Mouse (Mus musculus): ENCODE measurements around the gene Tfr2. TPM values are rescaled to one million over a fixed set of nuclear protein-coding genes. Genes with fewer than 3 reads are reported as not detected.

Gene Tfr2
- polyA plus RNA-seq, 1 experiment, result 5.4 TPM

DNA sequence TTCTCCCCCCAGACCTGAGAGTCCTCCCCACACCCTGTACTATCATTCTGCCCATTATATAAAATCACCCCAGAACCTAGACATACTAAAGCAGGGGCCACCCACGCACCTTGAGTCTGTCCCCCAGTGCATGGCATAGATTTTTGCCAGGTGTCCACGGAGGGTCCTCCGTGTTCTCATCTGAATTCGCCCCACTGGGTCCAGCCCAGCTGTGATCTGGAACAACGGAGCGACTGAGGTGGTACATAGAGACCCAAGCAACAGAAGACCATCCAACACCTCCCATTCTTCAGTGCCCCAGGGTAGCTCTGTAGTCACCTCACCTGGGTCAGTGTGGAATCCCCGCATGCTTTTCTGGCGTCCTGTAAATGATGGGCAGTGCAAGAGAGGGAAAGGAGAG, 39.6 kb upstream of the Tfr2 start:
- Histone ChIP-seq H3K4me3 (ENCODE audit: low read depth, low read length) (0 out of 2 replicates have a peak overlapping the region, but pooled peaks have one; percentile 8), H3K4me1 (ENCODE audit: control insufficient read depth, insufficient read depth, low read length) (peaks cover 5% of the 10 kb centered on the region), H3K9me3 (replicated peaks; ENCODE audit: control insufficient read depth, insufficient read depth, low read length, poor library complexity, severe bottlenecking) (no peaks in the 10 kb centered on the region), H3K36me3 (ENCODE audit: control insufficient read depth, insufficient read depth, low read length, poor library complexity, severe bottlenecking) (peaks cover 17% of the 10 kb centered on the region), H3K27ac (ENCODE audit: insufficient read depth, low read length) (no peak overlapping the region), H3K9ac (ENCODE audit: low read depth, poor library complexity, severe bottlenecking) (no peak overlapping the region), H3K27me3 (ENCODE audit: control insufficient read depth, insufficient read depth, low read length, poor library complexity, severe bottlenecking) (no peaks in the 10 kb centered on the region)
- no peak for TF ChIP-seq EP300 (IDR thresholded peaks at IDR 0.05; ENCODE audit: insufficient read depth, low read depth, low read length)
- TF ChIP-seq CTCF (IDR thresholded peaks at IDR 0.05; ENCODE audit: low read depth, low read length), result no peak
- no peak for TF ChIP-seq POLR2A (IDR thresholded peaks at IDR 0.05; ENCODE audit: insufficient read depth, low read length)

DNA sequence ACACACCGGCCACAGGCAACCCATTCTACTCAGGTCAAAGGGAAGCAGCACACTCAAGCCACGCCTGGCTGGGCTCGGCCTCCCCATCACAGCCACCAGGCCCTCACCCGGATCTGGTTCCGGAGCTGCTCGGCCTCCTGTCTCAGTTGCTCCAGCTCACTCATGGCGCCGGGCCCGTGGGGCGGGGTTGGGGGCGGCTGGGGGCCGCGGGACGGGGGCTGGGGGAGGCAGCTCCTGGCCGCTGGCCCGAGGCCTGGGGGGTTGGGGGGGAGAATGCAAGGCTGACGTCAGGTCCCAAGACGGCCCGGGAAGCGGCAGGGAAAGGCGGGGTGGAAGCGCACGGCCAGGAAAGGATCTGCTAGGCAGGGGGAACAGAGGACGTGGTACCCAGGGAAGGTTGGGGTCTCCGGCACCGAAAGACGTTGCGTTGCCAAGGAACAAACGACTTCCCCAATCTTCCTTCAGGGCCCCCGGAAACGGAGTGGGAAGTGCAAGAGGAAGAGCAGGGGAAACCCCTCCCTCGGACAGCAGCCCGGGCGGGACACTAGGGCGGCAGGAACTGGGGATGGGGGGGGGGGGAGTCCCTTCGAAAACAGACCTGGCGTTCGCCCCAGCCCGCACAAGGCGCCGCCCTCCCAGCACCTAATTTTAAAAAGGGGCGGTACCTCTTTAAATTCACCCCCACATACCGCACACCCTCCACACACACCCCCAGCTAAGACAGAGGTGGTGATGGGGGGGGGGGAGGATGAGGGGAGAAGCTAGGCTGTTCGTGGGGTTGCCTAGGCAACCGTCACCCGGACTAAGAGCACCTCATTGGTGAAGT, 38.8 kb upstream of the Tfr2 start:
- no peak overlapping the region for H3K27ac ChIP-seq (ENCODE audit: insufficient read depth, low read length)
- H3K36me3 ChIP-seq (ENCODE audit: control insufficient read depth, insufficient read depth, low read length, poor library complexity, severe bottlenecking), result peaks cover 10% of the 10 kb centered on the region
- H3K27me3 ChIP-seq (ENCODE audit: control insufficient read depth, insufficient read depth, low read length, poor library complexity, severe bottlenecking), result no peaks in the 10 kb centered on the region
- TF ChIP-seq POLR2A (IDR thresholded peaks at IDR 0.05; ENCODE audit: insufficient read depth, low read length), result no peak
- TF ChIP-seq EP300 (IDR thresholded peaks at IDR 0.05; ENCODE audit: insufficient read depth, low read depth, low read length), result no peak
- TF ChIP-seq CTCF (IDR thresholded peaks at IDR 0.05; ENCODE audit: low read depth, low read length), result no peak
- H3K4me3 ChIP-seq (ENCODE audit: low read depth, low read length), result peak overlapping the region; percentile 91
- no peaks in the 10 kb centered on the region for H3K9me3 ChIP-seq (replicated peaks; ENCODE audit: control insufficient read depth, insufficient read depth, low read length, poor library complexity, severe bottlenecking)
- peak overlapping the region; percentile 75 for H3K9ac ChIP-seq (ENCODE audit: low read depth, poor library complexity, severe bottlenecking)
- H3K4me1 ChIP-seq (ENCODE audit: control insufficient read depth, insufficient read depth, low read length), result peaks cover 5% of the 10 kb centered on the region

DNA sequence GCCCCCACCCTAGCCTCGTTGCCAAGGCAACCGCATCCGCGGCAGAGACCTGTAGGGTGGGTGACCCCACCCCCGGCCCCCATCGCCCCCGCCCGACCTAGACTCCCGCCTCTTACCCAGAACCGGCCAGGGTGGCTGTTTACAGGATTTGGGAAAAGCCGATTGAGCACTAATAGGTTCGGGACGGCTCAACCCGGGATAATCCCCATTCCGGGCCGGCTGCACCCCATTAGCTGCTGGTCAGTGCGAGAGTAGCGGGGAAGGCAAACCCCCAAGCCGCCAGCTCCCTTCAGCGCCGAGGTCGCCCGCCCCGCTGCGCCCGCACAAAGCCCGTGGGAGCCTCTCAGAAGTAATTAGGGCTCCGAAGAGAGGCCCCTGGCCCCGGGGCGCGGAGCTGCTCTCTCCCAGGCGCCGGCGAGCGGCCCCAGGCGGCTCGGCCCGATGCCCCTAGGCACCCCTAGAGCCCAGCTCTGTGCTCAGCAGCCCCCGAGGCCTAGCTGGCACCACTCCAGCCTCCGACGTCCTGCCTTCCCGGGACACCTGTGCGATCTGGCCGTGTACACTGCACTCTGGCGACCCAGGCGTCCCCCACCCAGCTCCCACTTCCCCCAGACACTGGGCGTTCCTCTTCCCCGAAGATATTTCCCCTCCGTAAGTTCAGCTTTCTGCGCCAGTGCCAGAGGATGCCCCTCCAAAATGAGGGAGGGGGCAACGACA, 38.1 kb upstream of the Tfr2 start:
- no peaks in the 10 kb centered on the region for H3K4me1 ChIP-seq (ENCODE audit: control insufficient read depth, insufficient read depth, low read length)
- H3K36me3 ChIP-seq (ENCODE audit: control insufficient read depth, insufficient read depth, low read length, poor library complexity, severe bottlenecking), result peaks cover 8% of the 10 kb centered on the region
- H3K27me3 ChIP-seq (ENCODE audit: control insufficient read depth, insufficient read depth, low read length, poor library complexity, severe bottlenecking), result no peaks in the 10 kb centered on the region
- TF ChIP-seq POLR2A (IDR thresholded peaks at IDR 0.05; ENCODE audit: insufficient read depth, low read length) (no peak), CTCF (IDR thresholded peaks at IDR 0.05; ENCODE audit: low read depth, low read length) (no peak), EP300 (IDR thresholded peaks at IDR 0.05; ENCODE audit: insufficient read depth, low read depth, low read length) (no peak)
- H3K4me3 ChIP-seq (ENCODE audit: low read depth, low read length), result peak overlapping the region; percentile 91
- H3K9ac ChIP-seq (ENCODE audit: low read depth, poor library complexity, severe bottlenecking), result peak overlapping the region; percentile 75
- H3K9me3 ChIP-seq (replicated peaks; ENCODE audit: control insufficient read depth, insufficient read depth, low read length, poor library complexity, severe bottlenecking), result no peaks in the 10 kb centered on the region
- no peak overlapping the region for H3K27ac ChIP-seq (ENCODE audit: insufficient read depth, low read length)

DNA sequence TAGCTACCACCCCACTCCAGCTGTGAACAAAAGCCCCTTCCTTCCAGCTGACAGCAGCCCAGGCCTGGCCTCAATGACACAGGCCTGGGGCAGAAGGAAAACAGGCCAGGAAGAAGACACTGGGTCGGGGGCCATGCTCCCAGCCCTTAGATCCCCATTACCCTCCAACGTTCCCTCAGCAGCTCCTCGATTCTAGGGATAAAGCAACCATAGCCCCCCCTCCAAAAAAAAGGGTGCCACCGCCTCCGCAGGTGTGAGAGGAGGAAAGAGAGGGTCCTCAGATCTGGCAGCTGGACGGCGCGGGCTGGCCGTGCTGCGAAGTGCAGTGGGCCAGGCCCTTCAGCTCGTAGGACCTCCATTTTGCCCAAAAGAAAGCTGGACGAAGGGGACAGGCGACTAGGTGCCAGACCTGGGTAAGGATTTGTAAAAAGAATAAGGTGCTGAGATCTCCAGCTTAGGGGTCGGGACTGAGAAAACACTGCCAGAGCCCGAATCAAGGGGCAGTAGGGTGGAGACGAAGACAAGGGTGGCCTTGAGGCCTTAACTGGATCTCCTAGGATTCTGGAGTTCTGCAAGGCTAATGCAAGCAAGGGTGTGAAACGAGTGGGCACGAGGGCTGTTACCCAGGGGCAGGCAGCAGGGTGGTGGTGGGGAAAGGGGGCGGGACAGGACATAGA, 37.4 kb upstream of the Tfr2 start:
- peaks cover 7% of the 10 kb centered on the region for H3K36me3 ChIP-seq (ENCODE audit: control insufficient read depth, insufficient read depth, low read length, poor library complexity, severe bottlenecking)
- H3K9ac ChIP-seq (ENCODE audit: low read depth, poor library complexity, severe bottlenecking), result peak overlapping the region; percentile 75
- no peaks in the 10 kb centered on the region for H3K27me3 ChIP-seq (ENCODE audit: control insufficient read depth, insufficient read depth, low read length, poor library complexity, severe bottlenecking)
- H3K9me3 ChIP-seq (replicated peaks; ENCODE audit: control insufficient read depth, insufficient read depth, low read length, poor library complexity, severe bottlenecking), result no peaks in the 10 kb centered on the region
- H3K4me1 ChIP-seq (ENCODE audit: control insufficient read depth, insufficient read depth, low read length), result no peaks in the 10 kb centered on the region
- peak overlapping the region; percentile 91 for H3K4me3 ChIP-seq (ENCODE audit: low read depth, low read length)
- H3K27ac ChIP-seq (ENCODE audit: insufficient read depth, low read length), result no peak overlapping the region
- TF ChIP-seq EP300 (IDR thresholded peaks at IDR 0.05; ENCODE audit: insufficient read depth, low read depth, low read length) (no peak), CTCF (IDR thresholded peaks at IDR 0.05; ENCODE audit: low read depth, low read length) (no peak), POLR2A (IDR thresholded peaks at IDR 0.05; ENCODE audit: insufficient read depth, low read length) (no peak)

DNA sequence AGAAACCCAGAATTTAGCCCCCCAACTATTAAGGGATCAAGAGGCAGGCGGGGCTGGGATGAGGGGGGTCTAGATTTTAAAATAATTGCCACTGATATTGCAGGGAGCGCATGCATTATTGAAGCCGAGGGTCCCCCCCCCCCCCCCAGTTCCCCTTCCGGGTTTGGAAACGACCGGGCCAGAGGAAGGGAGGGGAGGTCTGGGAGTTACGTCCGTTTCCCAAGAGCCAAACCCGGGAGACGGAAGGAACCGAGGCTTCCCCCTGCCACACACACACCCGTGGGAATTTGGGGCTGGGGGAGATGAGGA, 36.9 kb upstream of the Tfr2 start:
- no peaks in the 10 kb centered on the region for H3K27me3 ChIP-seq (ENCODE audit: control insufficient read depth, insufficient read depth, low read length, poor library complexity, severe bottlenecking)
- peak overlapping the region; percentile 75 for H3K9ac ChIP-seq (ENCODE audit: low read depth, poor library complexity, severe bottlenecking)
- TF ChIP-seq POLR2A (IDR thresholded peaks at IDR 0.05; ENCODE audit: insufficient read depth, low read length), result no peak
- no peak for TF ChIP-seq CTCF (IDR thresholded peaks at IDR 0.05; ENCODE audit: low read depth, low read length)
- TF ChIP-seq EP300 (IDR thresholded peaks at IDR 0.05; ENCODE audit: insufficient read depth, low read depth, low read length), result no peak
- no peak overlapping the region for H3K27ac ChIP-seq (ENCODE audit: insufficient read depth, low read length)
- H3K4me1 ChIP-seq (ENCODE audit: control insufficient read depth, insufficient read depth, low read length), result no peaks in the 10 kb centered on the region
- H3K36me3 ChIP-seq (ENCODE audit: control insufficient read depth, insufficient read depth, low read length, poor library complexity, severe bottlenecking), result peaks cover 7% of the 10 kb centered on the region
- H3K9me3 ChIP-seq (replicated peaks; ENCODE audit: control insufficient read depth, insufficient read depth, low read length, poor library complexity, severe bottlenecking), result no peaks in the 10 kb centered on the region
- peak overlapping the region; percentile 91 for H3K4me3 ChIP-seq (ENCODE audit: low read depth, low read length)
